Mouse (Mus musculus): Measurements from ENCODE around the gene Car2. TPM values are rescaled to one million over a fixed set of nuclear protein-coding genes. Genes with fewer than 3 reads are reported as not detected.

The Car2 gene
- polyA plus RNA-seq, 1 experiment from 2014 or later = 22.0 TPM

DNA sequence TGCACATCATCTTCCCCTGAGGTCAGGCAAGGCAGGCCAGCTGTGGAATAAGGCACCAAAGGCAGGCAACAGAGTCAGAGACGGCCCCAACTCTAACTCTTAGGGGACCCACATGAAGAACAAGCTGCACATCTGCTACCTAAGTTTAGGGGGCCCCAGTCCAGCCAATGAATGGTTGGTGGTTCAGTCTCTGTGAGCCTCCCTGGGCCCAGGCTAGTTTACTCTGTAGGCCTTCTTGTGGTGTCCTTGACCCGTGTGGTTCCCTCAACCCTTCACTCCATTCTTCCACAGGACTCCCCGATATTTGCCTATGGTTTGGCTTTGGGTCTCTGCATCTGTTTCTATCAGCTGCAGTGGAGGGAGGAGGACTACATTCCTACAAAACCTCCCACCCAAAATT is 17.3 kb downstream of the Car2 start:
- no peak for ATAC-seq
- Histone ChIP-seq H3K27me3 (ENCODE audit: control insufficient read depth, insufficient read depth, low read depth, low read length) (no peaks in the 10 kb centered on the region), H3K9me3 (replicated peaks; ENCODE audit: control insufficient read depth, low read length, poor library complexity, severe bottlenecking) (no peaks in the 10 kb centered on the region), H3K36me3 (ENCODE audit: control insufficient read depth, insufficient read depth, low read length) (no peaks in the 10 kb centered on the region), H3K4me2 (ENCODE audit: low read length) (no peak overlapping the region), H3K4me1 (ENCODE audit: control insufficient read depth, insufficient read depth, low read length) (no peaks in the 10 kb centered on the region), H3K9ac (ENCODE audit: low read depth, low read length) (no peak overlapping the region), H3K27ac (ENCODE audit: low read length) (no peak overlapping the region), H3K4me3 (ENCODE audit: low read depth, low read length) (no peak overlapping the region)
- 91% methylated on average over 3 of the region's 3 CpGs for WGBS

DNA sequence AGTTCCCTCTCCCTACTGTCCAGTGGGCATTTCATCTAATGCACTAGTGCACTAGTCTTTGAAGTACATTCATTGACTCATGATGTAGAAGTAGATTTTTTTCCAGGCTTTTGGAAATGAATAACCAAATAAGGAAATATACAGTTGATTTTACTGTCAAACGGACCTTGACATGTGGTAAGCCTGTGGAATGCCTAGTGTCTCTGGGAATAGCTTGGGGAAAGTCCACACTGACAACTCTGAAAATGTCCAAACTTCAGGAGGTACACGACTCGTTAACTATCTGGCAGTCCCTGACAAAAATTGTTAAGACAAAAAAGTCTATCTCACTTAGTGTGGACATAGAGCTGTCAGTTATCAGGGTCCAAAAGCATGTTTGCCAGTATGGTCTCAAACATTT is 18.1 kb downstream of the Car2 start:
- H3K9me3 ChIP-seq (replicated peaks; ENCODE audit: control insufficient read depth, low read length, poor library complexity, severe bottlenecking) = no peaks in the 10 kb centered on the region
- no peaks in the 10 kb centered on the region for H3K36me3 ChIP-seq (ENCODE audit: control insufficient read depth, insufficient read depth, low read length)
- H3K4me1 ChIP-seq (ENCODE audit: control insufficient read depth, insufficient read depth, low read length) = no peaks in the 10 kb centered on the region
- H3K27me3 ChIP-seq (ENCODE audit: control insufficient read depth, insufficient read depth, low read depth, low read length) = no peaks in the 10 kb centered on the region
- 91% methylated on average over 3 of the region's 3 CpGs for WGBS
- no peak overlapping the region for H3K27ac ChIP-seq (ENCODE audit: low read length)
- ATAC-seq = no peak
- no peak overlapping the region for H3K9ac ChIP-seq (ENCODE audit: low read depth, low read length)
- no peak overlapping the region for H3K4me3 ChIP-seq (ENCODE audit: low read depth, low read length)
- no peak overlapping the region for H3K4me2 ChIP-seq (ENCODE audit: low read length)

DNA sequence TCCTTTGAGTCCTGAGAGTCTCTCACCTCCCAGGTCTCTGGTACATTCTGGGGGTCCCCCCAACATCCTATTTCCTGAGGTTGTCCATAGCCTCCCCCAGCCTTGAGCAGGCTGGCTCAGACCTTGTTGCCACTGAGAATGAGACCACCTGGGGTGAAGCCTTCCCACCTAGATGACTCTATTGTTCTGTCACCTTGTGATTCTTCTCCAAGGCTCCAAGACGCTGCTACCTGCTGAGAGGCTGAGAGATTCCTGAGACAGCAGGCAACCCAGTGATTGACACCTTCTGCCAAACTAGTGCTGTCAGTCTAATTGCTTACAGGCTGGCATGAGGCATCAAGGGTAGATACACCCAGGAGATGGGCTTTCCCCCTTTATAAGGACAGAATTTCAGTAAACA is 21.2 kb downstream of the Car2 start:
- Histone ChIP-seq H3K4me2 (ENCODE audit: low read length) (no peak overlapping the region), H3K4me1 (ENCODE audit: control insufficient read depth, insufficient read depth, low read length) (no peaks in the 10 kb centered on the region), H3K36me3 (ENCODE audit: control insufficient read depth, insufficient read depth, low read length) (no peaks in the 10 kb centered on the region), H3K9me3 (replicated peaks; ENCODE audit: control insufficient read depth, low read length, poor library complexity, severe bottlenecking) (no peaks in the 10 kb centered on the region), H3K27ac (ENCODE audit: low read length) (no peak overlapping the region), H3K27me3 (ENCODE audit: control insufficient read depth, insufficient read depth, low read depth, low read length) (no peaks in the 10 kb centered on the region), H3K4me3 (ENCODE audit: low read depth, low read length) (no peak overlapping the region), H3K9ac (ENCODE audit: low read depth, low read length) (no peak overlapping the region)
- WGBS = 24% methylated on average over 1 of the region's 1 CpGs
- ATAC-seq = no peak

DNA sequence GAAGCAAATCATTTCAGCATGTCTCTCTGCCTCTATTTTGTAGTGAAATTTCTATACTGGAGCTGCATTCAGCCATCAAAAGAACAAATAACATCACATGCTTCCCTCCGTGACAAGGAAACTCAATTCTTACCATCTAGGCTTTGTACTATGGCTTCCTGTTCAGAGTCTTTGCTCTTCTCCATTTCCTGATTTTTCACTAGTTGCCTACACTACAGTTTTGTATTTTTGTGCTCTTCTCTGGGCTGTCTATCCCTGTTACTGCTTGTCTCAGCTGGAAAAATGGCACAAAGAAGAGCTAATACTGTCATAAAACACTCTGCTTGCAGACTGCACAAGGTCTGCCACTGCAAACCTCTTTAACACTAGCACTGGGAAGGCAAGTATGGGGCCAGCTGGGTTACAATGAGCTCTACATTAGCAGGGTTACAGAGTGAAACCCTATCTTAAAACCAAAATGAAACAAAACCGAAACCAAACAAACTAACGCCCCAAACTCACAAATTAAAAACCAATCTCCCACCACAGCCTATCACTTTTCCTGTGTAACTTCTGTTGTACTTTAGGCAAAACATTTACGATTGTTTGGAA is 26.0 kb downstream of the Car2 start:
- Histone ChIP-seq H3K4me2 (ENCODE audit: low read length) (no peak overlapping the region), H3K36me3 (ENCODE audit: control insufficient read depth, insufficient read depth, low read length) (no peaks in the 10 kb centered on the region), H3K9ac (ENCODE audit: low read depth, low read length) (no peak overlapping the region), H3K27me3 (ENCODE audit: control insufficient read depth, insufficient read depth, low read depth, low read length) (no peaks in the 10 kb centered on the region), H3K4me3 (ENCODE audit: low read depth, low read length) (no peak overlapping the region), H3K9me3 (replicated peaks; ENCODE audit: control insufficient read depth, low read length, poor library complexity, severe bottlenecking) (no peaks in the 10 kb centered on the region), H3K4me1 (ENCODE audit: control insufficient read depth, insufficient read depth, low read length) (no peaks in the 10 kb centered on the region), H3K27ac (ENCODE audit: low read length) (no peak overlapping the region)
- WGBS = 91% methylated on average over 4 of the region's 4 CpGs
- no peak for ATAC-seq

DNA sequence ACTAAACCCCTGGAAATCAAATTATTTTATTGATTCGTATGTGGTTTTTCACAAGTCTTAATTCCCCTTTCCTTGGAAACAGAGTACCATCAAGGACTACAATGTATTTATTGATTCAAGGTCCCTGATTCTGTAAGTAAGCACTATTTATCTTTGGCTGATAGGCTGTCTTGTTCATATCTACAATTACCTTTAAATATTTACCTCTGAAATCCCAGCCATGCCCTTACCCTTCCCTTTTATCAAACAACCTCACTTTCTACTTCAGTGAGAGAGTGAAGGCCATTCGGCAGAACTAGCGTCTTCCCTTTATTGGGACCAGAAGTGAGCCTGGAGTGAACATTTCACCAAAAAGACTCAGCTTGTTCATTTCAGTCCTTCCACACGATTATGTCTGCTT is 27.7 kb downstream of the Car2 start:
- no peak overlapping the region for H3K27ac ChIP-seq (ENCODE audit: low read length)
- no peaks in the 10 kb centered on the region for H3K9me3 ChIP-seq (replicated peaks; ENCODE audit: control insufficient read depth, low read length, poor library complexity, severe bottlenecking)
- no peaks in the 10 kb centered on the region for H3K4me1 ChIP-seq (ENCODE audit: control insufficient read depth, insufficient read depth, low read length)
- H3K27me3 ChIP-seq (ENCODE audit: control insufficient read depth, insufficient read depth, low read depth, low read length) = no peaks in the 10 kb centered on the region
- no peak overlapping the region for H3K9ac ChIP-seq (ENCODE audit: low read depth, low read length)
- H3K4me3 ChIP-seq (ENCODE audit: low read depth, low read length) = no peak overlapping the region
- no peaks in the 10 kb centered on the region for H3K36me3 ChIP-seq (ENCODE audit: control insufficient read depth, insufficient read depth, low read length)
- 88% methylated on average over 4 of the region's 4 CpGs for WGBS
- no peak overlapping the region for H3K4me2 ChIP-seq (ENCODE audit: low read length)
- no peak for ATAC-seq

DNA sequence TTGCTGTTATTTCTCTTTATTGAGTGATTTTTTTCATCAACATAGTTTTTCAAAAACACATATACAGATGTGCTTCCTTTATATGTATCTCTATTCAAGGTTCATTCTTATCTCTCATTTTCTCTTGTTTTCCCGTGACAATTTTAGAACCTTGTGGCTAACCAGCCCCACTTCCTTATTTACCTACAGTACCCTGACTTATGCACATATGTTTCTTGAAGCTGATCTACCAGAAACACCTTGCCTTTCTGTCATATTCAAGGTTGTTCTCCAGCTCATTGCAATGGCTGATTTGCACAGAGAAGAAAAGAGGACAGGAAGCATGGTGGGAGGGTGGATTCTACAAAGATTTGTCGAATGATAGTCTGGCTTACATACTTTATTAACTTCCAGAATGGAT is 29.3 kb downstream of the Car2 start:
- WGBS = 97% methylated on average over 2 of the region's 2 CpGs
- Histone ChIP-seq H3K4me3 (ENCODE audit: low read depth, low read length) (no peak overlapping the region), H3K4me2 (ENCODE audit: low read length) (no peak overlapping the region), H3K4me1 (ENCODE audit: control insufficient read depth, insufficient read depth, low read length) (no peaks in the 10 kb centered on the region), H3K9me3 (replicated peaks; ENCODE audit: control insufficient read depth, low read length, poor library complexity, severe bottlenecking) (no peaks in the 10 kb centered on the region), H3K27me3 (ENCODE audit: control insufficient read depth, insufficient read depth, low read depth, low read length) (no peaks in the 10 kb centered on the region), H3K9ac (ENCODE audit: low read depth, low read length) (no peak overlapping the region), H3K36me3 (ENCODE audit: control insufficient read depth, insufficient read depth, low read length) (no peaks in the 10 kb centered on the region), H3K27ac (ENCODE audit: low read length) (no peak overlapping the region)
- ATAC-seq = no peak

DNA sequence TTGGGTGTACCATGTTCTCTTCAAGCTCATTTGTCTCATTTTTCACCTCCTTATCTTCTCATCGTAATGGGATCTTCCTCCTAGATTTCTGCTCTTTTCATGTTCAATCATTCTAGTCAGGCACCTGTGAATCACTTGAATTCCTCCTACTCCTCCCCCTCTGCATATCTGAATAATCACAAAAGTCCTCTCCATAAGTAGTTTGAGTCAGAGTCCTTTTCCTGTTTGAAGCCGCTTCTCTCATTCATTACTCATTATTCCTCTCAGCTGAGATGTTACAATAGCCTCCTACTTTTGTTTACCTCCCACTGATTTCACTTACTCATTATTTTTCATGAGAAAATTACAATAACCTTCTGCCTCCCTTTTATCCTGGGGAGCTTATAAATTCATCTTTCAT is 31.2 kb downstream of the Car2 start:
- WGBS = 47% methylated on average over 2 of the region's 2 CpGs
- Histone ChIP-seq H3K9ac (ENCODE audit: low read depth, low read length) (no peak overlapping the region), H3K4me3 (ENCODE audit: low read depth, low read length) (no peak overlapping the region), H3K4me2 (ENCODE audit: low read length) (no peak overlapping the region), H3K27ac (ENCODE audit: low read length) (no peak overlapping the region), H3K9me3 (replicated peaks; ENCODE audit: control insufficient read depth, low read length, poor library complexity, severe bottlenecking) (no peaks in the 10 kb centered on the region), H3K27me3 (ENCODE audit: control insufficient read depth, insufficient read depth, low read depth, low read length) (no peaks in the 10 kb centered on the region), H3K4me1 (ENCODE audit: control insufficient read depth, insufficient read depth, low read length) (no peaks in the 10 kb centered on the region), H3K36me3 (ENCODE audit: control insufficient read depth, insufficient read depth, low read length) (no peaks in the 10 kb centered on the region)
- no peak for ATAC-seq

DNA sequence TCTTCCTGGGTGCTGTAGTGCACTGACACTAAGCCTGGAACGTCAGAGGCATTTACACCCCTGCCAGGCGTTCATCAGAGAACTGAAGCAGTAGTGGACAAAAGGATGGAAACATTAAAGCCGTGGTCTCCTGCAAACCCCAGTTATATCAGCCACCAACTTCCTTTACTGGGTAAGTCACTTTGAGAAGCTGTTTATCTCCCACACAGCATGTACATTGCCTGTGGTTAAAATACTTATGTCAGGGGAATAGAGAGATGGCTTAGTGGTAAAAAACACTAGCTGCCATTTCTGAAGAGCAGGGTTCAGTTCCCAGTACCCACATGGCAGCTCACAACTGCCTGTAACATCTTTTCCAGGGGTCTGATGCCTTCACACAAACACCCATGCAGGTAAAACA is 58.6 kb downstream of the Car2 start:
- H3K4me1 ChIP-seq (ENCODE audit: control insufficient read depth, insufficient read depth, low read length) = no peaks in the 10 kb centered on the region
- no peak overlapping the region for H3K9ac ChIP-seq (ENCODE audit: low read depth, low read length)
- no peak overlapping the region for H3K4me2 ChIP-seq (ENCODE audit: low read length)
- no peaks in the 10 kb centered on the region for H3K36me3 ChIP-seq (ENCODE audit: control insufficient read depth, insufficient read depth, low read length)
- no peak for ATAC-seq
- H3K27me3 ChIP-seq (ENCODE audit: control insufficient read depth, insufficient read depth, low read depth, low read length) = no peaks in the 10 kb centered on the region
- WGBS = 70% methylated on average over 3 of the region's 3 CpGs
- no peak overlapping the region for H3K27ac ChIP-seq (ENCODE audit: low read length)
- no peaks in the 10 kb centered on the region for H3K9me3 ChIP-seq (replicated peaks; ENCODE audit: control insufficient read depth, low read length, poor library complexity, severe bottlenecking)
- no peak overlapping the region for H3K4me3 ChIP-seq (ENCODE audit: low read depth, low read length)

DNA sequence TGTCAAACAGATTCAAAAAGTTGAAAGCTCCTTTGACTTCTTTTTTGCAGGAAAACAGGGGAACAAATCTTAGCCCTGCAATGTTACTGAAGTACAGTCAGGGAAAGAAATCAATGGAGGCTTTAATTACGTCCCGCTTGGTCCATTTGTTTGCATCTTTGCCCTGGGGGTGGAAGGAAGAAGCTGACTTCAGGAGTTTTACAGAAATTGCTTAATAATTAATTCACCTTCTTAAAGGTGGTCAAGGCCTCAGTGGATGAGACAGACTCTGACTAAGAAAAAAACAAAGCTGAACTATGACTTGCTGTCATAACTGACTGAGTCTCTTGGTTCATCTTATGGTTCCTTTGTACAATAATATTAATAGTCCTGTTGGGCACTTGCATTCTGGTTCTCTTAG is 59.6 kb downstream of the Car2 start:
- no peak overlapping the region for H3K4me3 ChIP-seq (ENCODE audit: low read depth, low read length)
- no peak for ATAC-seq
- H3K9me3 ChIP-seq (replicated peaks; ENCODE audit: control insufficient read depth, low read length, poor library complexity, severe bottlenecking) = no peaks in the 10 kb centered on the region
- WGBS = 81% methylated on average over 2 of the region's 2 CpGs
- no peak overlapping the region for H3K9ac ChIP-seq (ENCODE audit: low read depth, low read length)
- no peaks in the 10 kb centered on the region for H3K27me3 ChIP-seq (ENCODE audit: control insufficient read depth, insufficient read depth, low read depth, low read length)
- no peak overlapping the region for H3K27ac ChIP-seq (ENCODE audit: low read length)
- no peaks in the 10 kb centered on the region for H3K36me3 ChIP-seq (ENCODE audit: control insufficient read depth, insufficient read depth, low read length)
- H3K4me2 ChIP-seq (ENCODE audit: low read length) = no peak overlapping the region
- H3K4me1 ChIP-seq (ENCODE audit: control insufficient read depth, insufficient read depth, low read length) = no peaks in the 10 kb centered on the region
